Mouse (Mus musculus): ENCODE results near the gene Kcnh6.
A peak's percentile ranks its signal among the peaks of the same experiment; 100 is the strongest.
"Not testable (repeated sequence)": the region's sequence is repeated elsewhere in the genome, so short reads cannot be mapped to it uniquely, and the experiment has no call there.

Gene Kcnh6

GRCm38 (mm10) chr11:106016440-106016839, 8.5 kb downstream of the Kcnh6 start:
- DNase-seq: no peak

GRCm38 (mm10) chr11:106020051-106020763, 12.3 kb downstream of the Kcnh6 start:
- DNase-seq: peak in 1 of 2 experiments; percentile 27

- DNase-seq: no peak
Measured at GRCm38 (mm10) chr11:106025774-106026173, 17.9 kb downstream of the Kcnh6 start.

GRCm38 (mm10) chr11:106026465-106027151, 18.7 kb downstream of the Kcnh6 start:
- peak; percentile 55 to 79 for DNase-seq

GRCm38 (mm10) chr11:106027607-106028006, 19.7 kb downstream of the Kcnh6 start:
- no peak for DNase-seq

GRCm38 (mm10) chr11:106032074-106032473, 24.1 kb downstream of the Kcnh6 start:
- not testable (repeated sequence) for DNase-seq

- DNase-seq: peak; percentile 29 to 39
Measured at GRCm38 (mm10) chr11:106033491-106033919, 25.6 kb downstream of the Kcnh6 start.

- no peak for DNase-seq
Measured at GRCm38 (mm10) chr11:106034986-106035385, 27.1 kb downstream of the Kcnh6 start.

GRCm38 (mm10) chr11:106036548-106037417, 28.9 kb downstream of the Kcnh6 start, which contains the start of gene Dcaf7:
Gene Dcaf7 (plus strand): TSS chr11:106036872.
- DNase-seq: peak; percentile 96 to 97

GRCm38 (mm10) chr11:106037418-106037751, 29.5 kb downstream of the Kcnh6 start:
- peak in 1 of 2 experiments; percentile 24 for DNase-seq

GRCm38 (mm10) chr11:106044349-106044748, 36.4 kb downstream of the Kcnh6 start:
- no peak for DNase-seq

- no peak for DNase-seq
Measured at GRCm38 (mm10) chr11:106045256-106045655, 37.3 kb downstream of the Kcnh6 start.

- DNase-seq: no peak
Measured at GRCm38 (mm10) chr11:106045780-106046179, 37.9 kb downstream of the Kcnh6 start.

- DNase-seq: peak in 1 of 2 experiments; percentile 19
Measured at GRCm38 (mm10) chr11:106046584-106046983, 38.7 kb downstream of the Kcnh6 start.

GRCm38 (mm10) chr11:106053921-106054320, 46.0 kb downstream of the Kcnh6 start:
- DNase-seq: no peak

GRCm38 (mm10) chr11:106054600-106054999, 46.7 kb downstream of the Kcnh6 start:
- no peak for DNase-seq

- no peak for DNase-seq
Measured at GRCm38 (mm10) chr11:106055341-106055740, 47.4 kb downstream of the Kcnh6 start.

GRCm38 (mm10) chr11:106056819-106057491, 49.0 kb downstream of the Kcnh6 start:
- DNase-seq: no peak

- DNase-seq: no peak
Measured at GRCm38 (mm10) chr11:106058020-106058419, 50.1 kb downstream of the Kcnh6 start.

GRCm38 (mm10) chr11:106060549-106060948, 52.6 kb downstream of the Kcnh6 start:
- no peak for DNase-seq

- no peak for DNase-seq
Measured at GRCm38 (mm10) chr11:106061311-106061710, 53.4 kb downstream of the Kcnh6 start.

- no peak for DNase-seq
Measured at GRCm38 (mm10) chr11:106063756-106064155, 55.8 kb downstream of the Kcnh6 start.

Measured in kidney, postnatal 36 days (tissue).